18 mouse cellular contexts compared by ENCODE assay signal in genomic region chr1:161918682-161919372, GRCm38 (mm10). TPM values are rescaled to one million over a fixed set of nuclear protein-coding genes. Genes with fewer than 3 reads are reported as not detected.
DNase-seq lines count a peak whose midpoint lies in the region; ATAC-seq and TF ChIP-seq lines count a peak whose summit lies in the region.
"Had no signal": no experiment of that assay in that cellular context is flagged by ENCODE, and none has a peak within 500 bp of the region (broad histone marks: within the 10 kb centered on the region; RNA-seq: fewer than 3 reads in every experiment).

No protein-coding gene starts in this region.

- H3K4me3 ChIP-seq in forebrain, embryonic 10.5 days, result no peak overlapping the region
- H3K4me3 ChIP-seq in forebrain, embryonic 12.5 days (replicated peaks), result no peak overlapping the region
- no peak overlapping the region for H3K4me3 ChIP-seq in spleen, adult 2 months (ENCODE audit: extremely low read depth, insufficient read depth, insufficient read length)
- H3K4me3 ChIP-seq in embryonic facial prominence, embryonic 12.5 days, result no peak overlapping the region
- no peak overlapping the region for H3K4me3 ChIP-seq in heart, embryonic 12.5 days
- H3K4me3 ChIP-seq: forebrain, embryonic 15.5 days; left cerebral cortex, adult 2 months; neural tube, embryonic 12.5 days had no signal

- no peaks in the 10 kb centered on the region for H3K9me3 ChIP-seq in forebrain, embryonic 10.5 days
- H3K9me3 ChIP-seq in forebrain, embryonic 12.5 days, result no peaks in the 10 kb centered on the region
- no peaks in the 10 kb centered on the region for H3K9me3 ChIP-seq in embryonic facial prominence, embryonic 12.5 days
- H3K9me3 ChIP-seq in heart, embryonic 12.5 days (replicated peaks), result no peaks in the 10 kb centered on the region
- H3K9me3 ChIP-seq: forebrain, embryonic 15.5 days; neural tube, embryonic 12.5 days had no signal

- no peak for TF ChIP-seq POLR2A in spleen, adult 2 months (IDR thresholded peaks at IDR 0.05; ENCODE audit: low read depth, low read length)

- H3K4me2 ChIP-seq in forebrain, embryonic 12.5 days, result no peak overlapping the region
- H3K4me2 ChIP-seq in embryonic facial prominence, embryonic 12.5 days (replicated peaks), result no peak overlapping the region
- no peak overlapping the region for H3K4me2 ChIP-seq in heart, embryonic 12.5 days
- H3K4me2 ChIP-seq: forebrain, embryonic 15.5 days; heart, embryonic 11.5 days; neural tube, embryonic 12.5 days had no signal

- ATAC-seq in forebrain, embryonic 12.5 days (ENCODE audit: low FRiP score), result no peak
- peak; percentile 37; the same call in 1 of the 2 replicates for ATAC-seq in embryonic facial prominence, embryonic 12.5 days (ENCODE audit: insufficient number of reproducible peaks, insufficient read depth, low FRiP score, low TSS enrichment)
- no peak for ATAC-seq in heart, embryonic 12.5 days (ENCODE audit: insufficient number of reproducible peaks, low FRiP score)
- ATAC-seq: forebrain, embryonic 15.5 days had no signal

- no peaks in the 10 kb centered on the region for H3K36me3 ChIP-seq in forebrain, embryonic 10.5 days (replicated peaks)
- H3K36me3 ChIP-seq in forebrain, embryonic 12.5 days (replicated peaks), result no peaks in the 10 kb centered on the region
- H3K36me3 ChIP-seq in spleen, adult 2 months (ENCODE audit: control insufficient read depth, insufficient read depth, low read length), result no peaks in the 10 kb centered on the region
- H3K36me3 ChIP-seq in embryonic facial prominence, embryonic 12.5 days, result no peaks in the 10 kb centered on the region
- H3K36me3 ChIP-seq in heart, embryonic 12.5 days, result no peaks in the 10 kb centered on the region
- H3K36me3 ChIP-seq: forebrain, embryonic 15.5 days; neural tube, embryonic 12.5 days had no signal

- DNase-seq in forebrain, embryonic 10.5 days (ENCODE audit: extremely low spot score, low spot score), result no peak
- DNase-seq in spleen, adult 2 months (ENCODE audit: low read depth in 1 of 2, low spot score in 2 of 2), result no peak
- no peak for DNase-seq in spleen, postnatal 36 days (ENCODE audit: low spot score in 2 of 2)
- no peak for DNase-seq in adipocyte (ENCODE audit: low spot score)
- no peak for DNase-seq in cerebellum, adult 11 months
- DNase-seq: adrenal gland, postnatal 10 days; cerebellum, adult 11-12 months; cerebellum, postnatal 25 days; gastrocnemius, postnatal 36 days; heart, postnatal 36 days; thymus, postnatal 14 days had no signal

- TF ChIP-seq CTCF in spleen, adult 2 months (IDR thresholded peaks at IDR 0.05; ENCODE audit: extremely low read depth, insufficient read depth, insufficient read length, insufficient replicate concordance), result no peak

- no peaks in the 10 kb centered on the region for H3K27me3 ChIP-seq in forebrain, embryonic 10.5 days (ENCODE audit: poor library complexity, severe bottlenecking)
- H3K27me3 ChIP-seq in forebrain, embryonic 12.5 days, result no peaks in the 10 kb centered on the region
- H3K27me3 ChIP-seq in spleen, adult 2 months (ENCODE audit: control insufficient read depth, insufficient read depth, low read length), result no peaks in the 10 kb centered on the region
- no peaks in the 10 kb centered on the region for H3K27me3 ChIP-seq in embryonic facial prominence, embryonic 12.5 days
- no peaks in the 10 kb centered on the region for H3K27me3 ChIP-seq in heart, embryonic 12.5 days (replicated peaks)
- H3K27me3 ChIP-seq: forebrain, embryonic 15.5 days; neural tube, embryonic 12.5 days had no signal

- WGBS in forebrain, embryonic 10.5 days, result 38% methylated on average over 7 of the region's 7 CpGs
- 47% methylated on average over 7 of the region's 7 CpGs for WGBS in forebrain, embryonic 12.5 days
- 48% methylated on average over 7 of the region's 7 CpGs for WGBS in spleen, adult 2 months
- 31% methylated on average over 7 of the region's 7 CpGs for WGBS in embryonic facial prominence, embryonic 12.5 days
- 52% methylated on average over 7 of the region's 7 CpGs for WGBS in heart, embryonic 12.5 days

- H3K4me1 ChIP-seq in forebrain, embryonic 10.5 days, result peaks cover 35% of the 10 kb centered on the region
- peaks cover 8% of the 10 kb centered on the region; the same call in 1 of the 2 replicates for H3K4me1 ChIP-seq in forebrain, embryonic 12.5 days
- peaks cover 28% of the 10 kb centered on the region for H3K4me1 ChIP-seq in spleen, adult 2 months (ENCODE audit: control insufficient read depth, insufficient read depth, insufficient read length)
- peaks cover 7% of the 10 kb centered on the region; the same call in 1 of the 2 replicates for H3K4me1 ChIP-seq in embryonic facial prominence, embryonic 12.5 days
- peaks cover 12% of the 10 kb centered on the region for H3K4me1 ChIP-seq in heart, embryonic 12.5 days (replicated peaks)
- H3K4me1 ChIP-seq: forebrain, embryonic 15.5 days; neural tube, embryonic 12.5 days had no signal

- H3K27ac ChIP-seq in forebrain, embryonic 10.5 days, result peak overlapping the region; percentile 64
- H3K27ac ChIP-seq in forebrain, embryonic 12.5 days, result no peak overlapping the region
- peak overlapping the region; percentile 33; the same call in 1 of the 2 replicates for H3K27ac ChIP-seq in spleen, adult 2 months (ENCODE audit: insufficient read depth, low read length)
- peak overlapping the region; percentile 43; the same call in 1 of the 2 replicates for H3K27ac ChIP-seq in embryonic facial prominence, embryonic 12.5 days
- no peak overlapping the region for H3K27ac ChIP-seq in heart, embryonic 12.5 days (ENCODE audit: poor library complexity, severe bottlenecking)
- H3K27ac ChIP-seq: forebrain, embryonic 15.5 days; left cerebral cortex, adult 2 months; neural tube, embryonic 12.5 days had no signal

- no peak overlapping the region for H3K9ac ChIP-seq in forebrain, embryonic 12.5 days
- no peak overlapping the region for H3K9ac ChIP-seq in embryonic facial prominence, embryonic 12.5 days
- H3K9ac ChIP-seq in heart, embryonic 12.5 days, result no peak overlapping the region
- H3K9ac ChIP-seq: forebrain, embryonic 15.5 days; neural tube, embryonic 12.5 days had no signal

RNA-seq across cellular contexts. Expression of gene Suco, which starts 42.3 kb away (rescaled TPM):
- 20.5 and 26.7 TPM in 2 replicates for polyA plus RNA-seq in forebrain, embryonic 10.5 days (2016; fragmentation: Nextera tagmentation; extraction: Ambion mirVana)
- 29.2 and 32.3 TPM in 2 replicates for polyA plus RNA-seq in forebrain, embryonic 12.5 days (2016; fragmentation: Nextera tagmentation; extraction: Ambion mirVana)
- polyA plus RNA-seq in spleen, adult 2 months (2012; rRNA removed), result 2.5 and 3.1 TPM in 2 replicates
- 40.3 and 44.9 TPM in 2 replicates for polyA plus RNA-seq in embryonic facial prominence, embryonic 12.5 days (2016; fragmentation: Nextera tagmentation; extraction: Ambion mirVana)
- 26.2 and 28.2 TPM in 2 replicates for polyA plus RNA-seq in heart, embryonic 12.5 days (2016; fragmentation: Nextera tagmentation; extraction: Ambion mirVana)

RNA-seq across cellular contexts. Expression of gene Pigc, which starts 50.2 kb away (rescaled TPM):
- polyA plus RNA-seq in forebrain, embryonic 10.5 days (2016; fragmentation: Nextera tagmentation; extraction: Ambion mirVana), result 21.0 and 25.0 TPM in 2 replicates
- polyA plus RNA-seq in forebrain, embryonic 12.5 days (2016; fragmentation: Nextera tagmentation; extraction: Ambion mirVana), result 29.1 and 29.4 TPM in 2 replicates
- polyA plus RNA-seq in spleen, adult 2 months (2012; rRNA removed), result 10.2 and 10.7 TPM in 2 replicates
- 44.1 and 48.3 TPM in 2 replicates for polyA plus RNA-seq in embryonic facial prominence, embryonic 12.5 days (2016; fragmentation: Nextera tagmentation; extraction: Ambion mirVana)
- 22.5 and 23.4 TPM in 2 replicates for polyA plus RNA-seq in heart, embryonic 12.5 days (2016; fragmentation: Nextera tagmentation; extraction: Ambion mirVana)

Comparison
In these comparisons a context has a peak if more than half of its experiments do, and no peak if none do; other contexts are left out.
1. H3K27ac ChIP-seq: peak in forebrain, embryonic 10.5 days (single experiment), spleen, adult 2 months (single experiment) and embryonic facial prominence, embryonic 12.5 days (single experiment); none in forebrain, embryonic 12.5 days (single experiment) and heart, embryonic 12.5 days (single experiment).